Mouse (Mus musculus) lung, postnatal 4 days (tissue): ENCODE measurements around the gene Hmgcl.
"Not testable (repeated sequence)": the region's sequence is repeated elsewhere in the genome, so short reads cannot be mapped to it uniquely, and the experiment has no call there.

Experiments
- DNase-seq, 2 experiments: peaks; one replicate each; pipeline ENCODE4 v3.0.0; 2021

Hmgcl gene

DNA sequence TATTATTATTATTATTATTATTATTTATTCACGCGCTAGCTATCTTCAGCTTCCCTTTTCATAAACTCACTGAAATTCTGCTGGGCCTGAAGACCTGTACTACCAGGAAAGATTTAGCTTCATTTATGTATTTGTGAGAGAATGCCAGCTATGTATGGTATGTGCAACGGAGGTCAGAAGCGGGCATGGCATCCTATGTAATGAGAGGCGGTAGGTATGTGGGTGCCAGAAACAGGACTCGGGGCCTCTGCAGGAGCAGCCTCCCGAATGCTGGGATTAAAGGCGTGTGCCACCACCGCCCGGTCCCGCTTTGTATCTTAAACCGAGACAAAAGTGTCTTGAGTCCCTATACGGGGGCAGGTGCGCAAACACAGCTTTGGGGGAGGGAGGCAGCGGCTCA, 16.7 kb downstream of the Hmgcl start:
- no peak for DNase-seq

- peak; percentile 95 to 97 for DNase-seq
These were observed 17.4 kb downstream of the Hmgcl start, which contains the start of gene Gale for GRCm38 (mm10) chr4:135963457-135964193. Gene Gale (plus strand): TSS chr4:135963727.

GRCm38 (mm10) chr4:135964426-135964825, 18.2 kb downstream of the Hmgcl start:
- peak; percentile 80 to 90 for DNase-seq

DNA sequence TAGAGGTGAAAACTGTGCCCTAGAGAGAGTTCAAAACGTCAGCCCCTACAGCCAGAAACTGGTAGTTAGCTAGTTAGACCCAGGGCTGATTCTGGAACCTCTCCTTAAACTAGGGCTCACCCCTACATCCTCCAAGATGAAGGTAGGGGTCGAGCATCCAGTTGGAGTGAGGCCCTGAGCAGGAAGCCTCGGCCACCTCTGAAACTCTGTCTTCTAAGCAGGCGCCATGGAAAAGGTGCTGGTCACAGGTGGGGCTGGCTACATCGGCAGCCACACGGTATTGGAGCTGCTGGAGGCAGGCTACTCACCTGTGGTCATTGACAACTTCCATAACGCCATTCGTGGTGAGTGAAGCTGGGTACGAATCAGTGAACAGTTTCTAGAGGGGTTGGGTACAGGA, 18.9 kb downstream of the Hmgcl start:
- no peak for DNase-seq

DNA sequence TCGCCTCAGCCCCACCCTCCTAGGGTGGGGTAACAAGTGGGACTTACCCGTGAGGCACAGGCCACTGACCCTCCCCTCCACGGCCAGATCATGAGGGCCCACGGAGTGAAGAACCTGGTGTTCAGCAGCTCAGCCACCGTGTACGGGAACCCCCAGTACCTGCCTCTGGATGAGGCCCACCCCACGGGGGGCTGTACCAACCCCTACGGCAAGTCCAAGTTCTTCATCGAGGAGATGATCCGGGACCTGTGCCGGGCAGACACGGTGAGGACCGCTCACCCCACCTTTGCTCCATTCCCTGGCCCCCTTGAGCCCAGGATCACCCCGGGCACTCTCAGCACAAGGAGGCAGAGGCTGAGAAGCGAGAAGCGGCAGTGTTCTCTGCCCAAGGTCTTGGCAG, 20.0 kb downstream of the Hmgcl start:
- no peak for DNase-seq

- no peak for DNase-seq
These were observed 21.0 kb downstream of the Hmgcl start for GRCm38 (mm10) chr4:135967086-135967760.

DNA sequence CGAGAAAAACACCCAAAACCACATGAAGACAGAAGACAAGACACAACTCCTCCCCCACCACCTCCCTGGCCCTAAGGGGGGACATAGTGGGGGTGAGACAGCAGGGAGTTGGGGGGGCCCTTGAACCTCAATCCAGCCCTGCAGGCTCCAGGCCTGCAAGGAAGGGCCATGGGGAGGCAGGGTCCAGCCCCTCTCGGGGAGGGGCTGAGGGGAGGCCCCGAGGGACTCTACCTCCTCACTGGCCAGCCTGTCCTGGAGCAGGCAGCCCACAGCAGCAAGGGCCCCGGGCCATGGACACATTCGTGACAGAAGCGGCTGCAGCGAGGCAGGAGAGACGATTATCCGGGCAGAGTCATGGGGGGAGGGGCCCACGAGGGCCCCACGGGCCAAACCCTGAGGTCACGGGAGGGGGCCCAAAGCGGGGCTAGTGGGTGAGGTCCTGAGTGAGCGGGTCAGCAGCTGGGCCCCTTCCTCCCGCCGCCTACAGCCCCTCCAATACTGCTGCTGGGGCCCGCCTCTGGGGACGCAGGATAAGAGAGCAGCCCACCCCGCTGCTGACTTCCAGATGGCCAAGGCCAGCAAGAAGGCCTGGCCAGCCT, 22.1 kb downstream of the Hmgcl start:
- DNase-seq = no peak

DNA sequence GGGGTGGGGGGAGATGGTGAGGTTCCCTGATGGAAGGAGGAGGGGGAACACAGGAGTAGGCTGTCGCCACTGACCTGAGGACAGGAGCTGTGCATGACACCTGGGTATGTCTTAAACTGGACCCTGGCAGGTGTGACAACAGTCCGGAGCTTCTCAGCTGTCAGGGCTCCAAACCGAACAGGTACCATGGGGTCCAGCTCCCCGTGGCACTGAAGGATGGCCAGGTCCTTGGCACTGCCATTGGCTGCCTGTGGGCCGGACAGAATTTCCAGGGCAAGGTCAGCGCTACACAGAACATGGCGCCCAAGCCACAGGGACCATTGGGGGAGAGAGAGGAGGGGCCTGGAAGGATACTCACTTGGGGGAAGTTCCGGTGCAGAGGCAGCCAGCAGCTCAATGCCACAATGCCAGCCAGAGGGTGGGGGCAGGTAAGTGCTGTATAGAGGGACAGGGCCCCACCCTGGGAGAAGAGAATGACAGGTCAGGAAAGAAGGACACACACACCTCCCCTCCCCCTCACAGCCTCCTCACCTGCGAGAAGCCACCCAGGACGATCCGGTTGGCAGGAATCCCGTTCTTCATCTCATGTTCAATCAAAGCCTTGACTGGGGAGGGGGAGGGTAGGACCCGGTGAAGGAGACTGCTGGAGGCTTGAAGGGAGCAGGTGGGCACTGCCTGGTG, 23.0 kb downstream of the Hmgcl start:
- DNase-seq = no peak

DNA sequence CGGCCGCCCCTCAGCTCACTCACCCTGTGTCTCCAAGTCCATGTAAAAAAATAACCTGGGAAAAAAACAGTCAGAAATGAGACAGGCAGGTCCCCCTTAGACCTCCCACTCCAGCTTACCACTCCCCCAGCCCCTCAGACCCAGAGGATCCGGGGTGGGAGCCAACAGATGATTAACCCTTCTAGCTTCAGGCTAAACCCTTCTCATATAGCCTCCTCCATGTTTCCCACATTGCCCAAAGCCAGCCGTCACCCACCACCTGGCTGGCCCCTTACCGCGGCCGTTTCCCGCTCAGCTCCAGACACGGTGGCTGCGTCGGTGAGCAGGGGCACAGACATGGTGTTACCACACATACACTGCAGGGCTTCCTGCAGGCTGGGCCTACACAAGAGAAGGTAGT, 24.3 kb downstream of the Hmgcl start:
- no peak for DNase-seq

DNA sequence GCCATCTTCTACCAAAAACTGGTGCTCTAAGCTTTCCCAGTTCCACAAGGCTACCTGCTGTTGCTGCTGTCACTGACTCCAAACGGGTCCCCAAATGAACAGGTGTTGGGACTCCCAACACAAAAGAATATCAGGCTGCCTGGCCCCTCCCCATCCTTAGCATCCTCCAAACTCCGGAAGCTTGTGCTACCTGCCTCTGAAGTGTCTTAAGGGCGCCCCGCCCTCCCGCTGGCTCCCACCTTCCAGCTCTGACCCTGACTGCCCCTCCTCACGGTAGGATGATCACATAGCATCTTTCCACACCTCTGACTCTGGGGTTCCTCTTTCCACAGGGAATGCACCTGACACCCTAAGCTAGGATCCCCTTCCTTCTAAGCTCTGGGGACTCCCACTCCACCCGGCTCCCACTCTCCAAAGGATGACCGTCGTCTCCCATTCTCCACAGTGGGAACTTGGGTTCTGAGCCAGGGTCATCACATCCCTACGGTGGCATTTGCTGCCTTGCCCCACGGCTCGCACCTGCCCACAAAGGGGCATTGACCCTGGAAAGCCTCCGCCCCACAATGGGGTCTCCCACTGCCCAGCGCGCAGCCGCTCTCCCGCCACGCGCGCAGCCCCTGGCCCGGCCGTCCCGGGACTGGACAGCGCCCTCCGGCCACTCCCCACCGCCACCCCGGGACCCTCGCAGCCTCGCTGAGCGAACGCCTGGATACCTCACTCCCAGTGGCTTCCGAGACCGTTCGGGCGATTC, 25.7 kb downstream of the Hmgcl start:
- no peak for DNase-seq

GRCm38 (mm10) chr4:135972556-135972906, 26.3 kb downstream of the Hmgcl start, which contains the start of gene Lypla2:
Gene Lypla2 (minus strand): TSS chr4:135972626.
- peak; percentile 92 to 93 for DNase-seq

- DNase-seq = no peak
These were observed 26.9 kb downstream of the Hmgcl start for GRCm38 (mm10) chr4:135972911-135973811.

DNA sequence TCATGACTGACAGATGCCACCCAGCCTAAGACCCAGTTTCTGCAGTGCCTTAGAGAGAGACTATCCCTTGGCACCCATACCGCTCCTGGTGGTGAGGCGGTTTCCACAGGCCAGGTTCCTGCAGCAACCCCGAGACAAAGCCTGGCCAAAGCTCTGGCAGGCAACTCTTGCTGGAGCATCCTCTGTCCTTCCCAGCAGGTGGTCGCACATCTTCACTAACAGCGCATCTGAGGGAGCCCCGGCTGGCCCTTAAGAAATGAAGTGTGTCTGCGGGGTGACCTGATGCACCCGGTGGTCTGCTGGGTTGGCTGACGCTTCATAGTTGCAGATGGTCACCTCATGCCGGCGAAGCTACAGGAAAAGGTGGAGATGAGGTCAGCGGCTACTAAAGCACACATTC, 29.9 kb downstream of the Hmgcl start:
- peak in 1 of 2 experiments; percentile 19 for DNase-seq

- DNase-seq = not testable (repeated sequence)
These were observed 34.0 kb downstream of the Hmgcl start for GRCm38 (mm10) chr4:135980223-135980622.

DNA sequence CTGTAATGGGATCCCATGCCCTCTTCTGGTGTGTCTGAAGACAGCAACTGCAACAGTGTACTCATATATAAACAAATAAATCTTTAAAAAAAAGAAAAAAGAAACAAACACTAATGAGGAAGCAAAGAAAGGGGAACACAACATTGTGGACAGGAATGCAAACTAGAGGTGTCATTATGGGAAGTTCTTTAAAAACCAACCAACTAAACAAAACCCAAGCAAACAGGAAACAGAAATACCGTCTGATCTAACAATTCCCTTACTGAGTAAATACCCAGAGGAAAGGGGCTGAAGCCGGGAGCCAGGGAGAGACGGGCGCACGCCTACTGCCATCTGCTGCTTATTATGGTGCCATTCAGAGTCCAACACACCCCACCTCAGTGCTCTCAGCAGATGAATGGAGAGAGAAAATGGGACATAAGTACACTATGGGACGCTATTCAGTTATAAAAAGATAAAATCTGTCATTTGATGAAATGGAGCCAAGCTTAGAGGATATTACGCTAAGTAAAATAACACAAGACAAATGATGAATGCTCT, 35.3 kb downstream of the Hmgcl start:
- DNase-seq = no peak

DNA sequence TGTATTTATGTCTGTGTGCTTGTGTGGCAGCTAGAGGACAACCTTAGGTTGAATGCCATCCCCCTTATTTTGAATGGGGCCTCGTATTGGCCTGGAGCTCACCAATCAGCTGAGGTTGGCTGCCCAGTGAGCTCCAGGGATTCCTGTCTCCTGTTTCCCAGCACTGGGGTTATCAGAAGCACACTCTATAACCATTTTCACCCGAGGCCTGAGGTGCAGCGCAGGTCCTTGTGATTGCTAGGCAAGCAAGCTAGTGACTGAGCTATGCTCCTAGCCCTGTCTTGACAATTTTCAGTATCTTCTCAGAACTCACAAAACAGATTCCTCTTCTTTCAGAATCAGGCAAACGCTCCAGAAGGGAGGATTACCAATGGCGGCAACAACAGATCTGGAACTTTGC, 38.3 kb downstream of the Hmgcl start:
- no peak for DNase-seq

DNA sequence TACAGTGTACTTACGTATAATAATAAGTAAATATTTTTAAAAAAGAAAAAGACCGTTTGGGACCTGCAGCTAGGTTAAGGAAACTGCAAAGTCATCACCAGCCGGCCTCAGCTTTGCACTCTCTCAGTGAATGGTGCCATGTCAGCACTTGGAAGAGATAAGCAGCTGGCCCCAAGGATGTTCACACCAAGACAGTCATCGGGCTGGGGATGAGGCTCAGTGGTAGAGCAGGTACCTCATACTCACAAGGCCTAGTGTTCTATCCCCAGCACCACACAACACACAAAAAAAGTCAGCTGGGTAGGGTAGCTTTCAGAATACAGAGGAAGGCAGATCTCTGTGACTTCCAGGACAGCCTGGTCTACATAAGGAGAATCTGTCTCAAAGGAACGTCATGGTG, 38.9 kb downstream of the Hmgcl start:
- no peak for DNase-seq

GRCm38 (mm10) chr4:135985769-135986168, 39.5 kb downstream of the Hmgcl start:
- no peak for DNase-seq

- DNase-seq = no peak
These were observed 40.2 kb downstream of the Hmgcl start for GRCm38 (mm10) chr4:135986301-135986942.

DNA sequence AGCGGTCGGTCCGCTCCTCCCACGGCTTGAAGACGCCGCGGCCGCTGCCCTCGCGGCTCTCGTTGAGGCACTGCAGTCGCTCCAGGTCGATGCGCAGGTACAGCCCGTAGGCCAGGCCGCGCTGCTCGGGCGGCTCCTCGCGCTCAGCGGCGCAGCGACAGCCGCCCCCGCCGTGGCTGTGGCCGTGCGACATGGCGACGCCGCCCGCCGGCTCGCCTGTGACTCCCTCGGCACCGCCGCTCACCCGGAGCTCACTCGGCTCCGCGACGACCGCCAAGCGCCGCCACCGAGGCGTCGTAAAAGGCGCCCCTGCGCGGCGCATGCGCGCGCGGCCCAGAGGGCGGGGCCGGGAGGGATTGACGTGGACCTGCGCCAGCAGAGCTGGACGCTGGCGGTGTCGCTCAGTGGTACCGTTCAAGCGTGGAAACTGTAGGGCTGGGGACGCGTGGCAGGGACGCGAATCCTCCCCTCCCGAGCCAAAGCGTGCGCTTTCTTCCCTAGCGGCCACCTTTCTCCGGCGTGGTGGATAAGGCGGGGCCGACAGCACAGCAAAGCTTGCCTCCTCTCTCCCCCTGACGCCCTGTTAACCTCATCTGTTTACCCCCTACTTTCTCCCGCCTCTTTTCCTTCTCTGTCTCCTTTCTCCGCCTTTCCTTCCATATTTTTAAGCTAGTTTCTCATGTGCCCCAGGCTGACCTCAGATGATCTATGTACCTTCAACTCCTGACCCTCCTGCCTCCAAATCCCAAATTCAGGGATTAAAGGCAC, 40.9 kb downstream of the Hmgcl start, which contains the start of gene Pithd1:
TSS of gene Pithd1 (minus strand) at position 322 of the 768 bp plus-strand sequence.
- DNase-seq = peak; percentile 95 to 96
